Mouse (Mus musculus) left cerebral cortex, postnatal 4 days (tissue): Measurements from ENCODE around the gene Sept12. TPM values are rescaled to one million over a fixed set of nuclear protein-coding genes. Genes with fewer than 3 reads are reported as not detected.
A peak's percentile ranks its signal among the peaks of the same experiment; 100 is the strongest.

ENCODE experiments used
- DNase-seq: peaks from one replicate; pipeline ENCODE4 v3.0.0-alpha.2; 2022
- intact Hi-C: fragments of 180-260 bp; cut with DNase I; formaldehyde crosslinking; loops from one replicate; pipeline ENCODE4 v1.15.1; 2025
- total RNA-seq, 2 experiments: library from RNA; stranded (reverse); gene quantifications; 2 replicates each; pipeline ENCODE4 v1.2.3; 2021

Gene Sept12
- total RNA-seq = not detected

DNA sequence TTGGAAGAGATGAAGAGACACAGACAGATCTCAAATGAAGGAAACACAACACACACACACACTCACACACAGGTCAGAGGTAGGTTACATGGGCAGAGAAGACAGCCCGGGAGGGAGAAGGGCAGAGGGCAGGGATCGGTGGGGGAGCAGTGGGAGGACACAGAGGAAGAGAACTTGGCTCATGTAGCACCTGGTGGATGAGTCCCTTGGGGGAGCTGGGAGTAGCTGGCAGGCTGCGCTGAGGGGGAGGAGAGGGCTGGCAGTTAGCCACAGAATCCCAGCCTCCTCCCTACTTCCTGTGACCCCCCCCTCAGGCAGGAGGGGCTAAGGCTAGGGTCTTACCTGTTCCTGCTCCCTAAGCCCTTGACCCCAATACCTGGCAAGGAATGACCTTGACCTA lies at the start of gene Sept12:
Gene Sept12, minus strand, starts transcription at position 300 of the 400 bp plus-strand sequence.
- intact Hi-C loops = no loop called here
- no peak for DNase-seq

DNA sequence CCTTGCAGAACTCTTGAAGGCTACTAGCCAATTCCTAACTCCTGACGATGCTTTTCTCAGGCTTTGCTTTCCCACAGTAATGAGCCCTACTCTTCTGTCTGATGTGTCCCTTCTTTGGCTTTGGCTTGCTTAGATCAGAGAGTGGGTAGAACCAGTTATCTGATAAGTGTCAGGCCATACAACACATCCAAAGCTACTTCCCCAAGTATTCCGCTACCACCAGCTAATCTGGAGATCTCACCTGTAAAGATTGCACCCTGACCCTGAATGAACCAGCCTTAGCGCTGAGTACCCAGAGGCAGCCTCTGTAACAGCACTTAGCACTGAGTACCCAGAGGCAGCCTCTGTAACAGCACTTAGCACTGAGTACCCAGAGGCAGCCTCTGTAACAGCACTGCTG lies 47.7 kb upstream of the Sept12 start:
- no peak for DNase-seq
- intact Hi-C loops = no loop called here

DNA sequence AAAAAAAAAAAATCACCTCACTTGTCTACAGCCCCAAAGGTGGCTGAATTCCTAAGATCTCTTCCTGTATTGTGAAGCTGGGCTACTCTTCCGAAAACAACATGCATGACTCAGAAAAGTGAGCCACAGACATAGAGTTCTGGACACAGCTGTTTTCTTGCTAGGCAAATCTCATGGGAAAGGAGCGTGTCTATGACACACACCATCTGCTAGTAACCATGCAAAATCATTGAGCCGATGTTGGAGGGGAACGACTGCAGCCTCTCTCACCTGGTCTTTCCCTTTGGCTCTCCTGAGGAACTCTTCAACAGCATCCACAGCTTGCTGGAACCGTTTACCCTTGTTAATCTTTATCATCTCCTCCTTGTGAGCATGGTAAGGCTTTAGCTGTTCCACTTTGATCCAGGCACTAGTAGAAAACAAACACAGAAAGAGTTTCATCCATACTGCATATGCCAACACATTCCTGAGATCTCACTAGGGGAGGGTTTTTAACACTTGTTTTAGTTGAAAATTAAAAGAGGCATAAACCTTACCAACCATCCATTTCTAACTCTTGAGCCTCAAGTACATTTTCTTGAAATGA lies 39.1 kb upstream of the Sept12 start:
- no peak for DNase-seq
- intact Hi-C loops = no loop called here

DNA sequence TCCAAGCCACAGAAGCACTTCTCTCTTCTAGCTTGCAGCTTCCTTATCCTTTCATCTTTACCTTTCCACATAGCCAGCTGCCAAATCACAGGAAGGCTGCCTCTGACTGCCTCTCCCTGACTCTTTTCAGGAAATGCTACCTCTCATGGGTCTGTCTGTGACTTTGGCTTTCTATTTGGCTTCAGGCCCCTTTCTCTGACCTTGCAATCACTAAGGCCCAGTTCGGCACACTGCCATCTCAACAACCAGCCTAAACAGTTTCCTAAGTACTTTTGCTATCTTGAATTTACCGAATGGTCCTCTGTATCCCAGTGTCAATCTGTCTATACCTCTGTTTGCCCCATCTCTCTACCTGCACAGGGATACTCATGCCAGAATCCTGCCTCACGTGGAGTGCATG lies 37.9 kb upstream of the Sept12 start:
- DNase-seq = no peak
- intact Hi-C loops = no loop called here

DNA sequence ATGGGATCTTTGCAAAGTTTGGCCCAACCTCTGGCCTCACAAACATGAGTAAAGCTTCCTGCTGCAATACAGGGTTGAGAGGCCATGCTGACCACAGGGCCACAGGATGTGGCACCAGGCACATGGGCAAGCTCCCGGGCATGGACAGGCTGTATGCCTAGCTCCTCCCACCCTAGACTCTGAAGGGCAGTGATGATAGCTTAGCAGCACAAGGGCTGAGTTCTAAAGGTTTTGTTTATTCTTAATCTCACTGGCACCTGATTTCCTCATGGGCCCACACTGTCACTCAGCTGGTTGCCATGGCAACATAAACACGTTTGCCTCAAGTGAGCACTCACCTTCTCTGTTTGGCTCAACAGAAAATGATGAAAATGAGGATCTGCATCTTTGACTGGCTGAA lies 32.2 kb upstream of the Sept12 start:
- intact Hi-C loops = loop anchor here (5.0 kb wide), 1 partner anchor 47 kb away; no protein-coding TSS in a partner anchor
- DNase-seq = no peak

DNA sequence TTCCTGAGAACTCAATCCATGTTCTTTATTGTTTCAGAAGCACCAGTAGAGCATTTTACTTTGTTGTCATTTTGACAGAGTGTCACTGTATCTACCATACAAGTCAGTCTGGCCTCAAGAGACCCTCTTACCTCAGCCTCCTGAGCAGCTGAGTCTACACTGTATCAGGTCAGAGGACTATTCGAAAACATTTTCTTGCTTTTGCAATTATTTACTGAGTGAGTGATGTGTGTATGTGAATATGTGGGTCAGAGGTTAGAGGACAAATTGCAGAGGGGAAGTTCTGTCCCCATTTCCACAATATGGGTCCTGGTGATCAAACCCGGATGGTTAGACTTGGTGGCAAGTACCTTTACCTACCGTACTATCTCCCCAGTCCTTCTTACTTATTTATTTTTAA lies 26.4 kb upstream of the Sept12 start:
- intact Hi-C loops = no loop called here
- DNase-seq = no peak

DNA sequence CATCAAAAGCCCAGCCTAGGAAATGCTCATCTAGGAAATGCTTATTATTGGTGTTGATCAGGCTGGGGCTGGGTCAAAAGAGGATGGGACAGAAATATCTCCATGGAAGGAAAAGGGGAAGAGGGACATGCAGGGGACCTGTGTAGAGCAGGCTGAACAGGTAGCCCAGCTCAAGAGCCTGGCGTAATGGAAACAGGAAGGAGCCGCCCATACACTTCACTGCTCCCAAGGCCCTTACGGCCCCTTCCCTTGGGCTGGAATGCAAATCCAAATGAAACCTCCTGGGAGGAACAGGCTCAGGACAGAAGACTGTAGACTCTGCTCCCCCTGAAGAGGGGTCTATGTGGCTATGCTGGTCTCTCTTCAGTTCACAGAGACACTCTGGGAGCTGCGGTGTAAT lies 16.9 kb upstream of the Sept12 start:
- intact Hi-C loops = no loop called here
- no peak for DNase-seq

DNA sequence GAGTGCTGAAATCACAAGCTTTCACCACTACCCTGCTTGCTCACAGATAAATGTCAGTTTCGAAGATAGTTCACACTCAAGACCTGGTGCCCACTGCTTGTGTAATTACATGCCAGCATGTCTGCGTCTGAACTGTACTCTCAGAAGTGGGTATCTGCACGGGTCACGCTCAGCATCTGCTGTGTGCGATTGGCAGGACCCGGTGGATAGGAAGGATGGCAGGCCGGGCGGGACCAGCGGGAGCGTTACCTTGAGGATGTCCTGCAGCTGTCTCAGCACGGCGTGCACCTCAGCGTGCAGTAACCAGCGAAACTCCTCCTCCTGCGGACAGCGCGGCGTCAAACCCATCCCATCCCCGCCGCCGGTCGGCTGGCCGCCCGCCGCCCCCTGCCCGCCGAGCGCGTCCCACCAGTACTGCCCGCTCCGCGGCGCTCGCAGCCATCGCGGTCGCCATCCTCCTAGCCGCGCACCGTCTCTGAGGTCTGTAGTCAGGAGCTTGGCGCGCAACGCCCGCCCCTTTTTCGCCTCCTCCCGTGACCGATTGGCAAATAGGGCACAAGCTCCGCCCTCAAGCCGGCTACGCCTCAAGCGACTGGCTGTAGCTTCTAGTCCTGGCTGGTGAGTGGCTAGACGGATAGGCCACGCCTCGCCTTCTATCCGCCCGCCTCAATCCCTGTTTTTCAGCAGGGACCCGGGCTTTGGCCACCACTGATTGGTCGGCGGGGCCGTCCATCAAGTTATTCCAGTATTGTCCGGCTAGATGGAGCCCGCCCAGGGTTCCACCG lies 15.6 kb upstream of the Sept12 start, which contains the start of gene Rogdi:
Gene Rogdi, minus strand, starts transcription at position 500 of the 785 bp plus-strand sequence.
- intact Hi-C loops = no loop called here
- DNase-seq = peak; percentile 99

DNA sequence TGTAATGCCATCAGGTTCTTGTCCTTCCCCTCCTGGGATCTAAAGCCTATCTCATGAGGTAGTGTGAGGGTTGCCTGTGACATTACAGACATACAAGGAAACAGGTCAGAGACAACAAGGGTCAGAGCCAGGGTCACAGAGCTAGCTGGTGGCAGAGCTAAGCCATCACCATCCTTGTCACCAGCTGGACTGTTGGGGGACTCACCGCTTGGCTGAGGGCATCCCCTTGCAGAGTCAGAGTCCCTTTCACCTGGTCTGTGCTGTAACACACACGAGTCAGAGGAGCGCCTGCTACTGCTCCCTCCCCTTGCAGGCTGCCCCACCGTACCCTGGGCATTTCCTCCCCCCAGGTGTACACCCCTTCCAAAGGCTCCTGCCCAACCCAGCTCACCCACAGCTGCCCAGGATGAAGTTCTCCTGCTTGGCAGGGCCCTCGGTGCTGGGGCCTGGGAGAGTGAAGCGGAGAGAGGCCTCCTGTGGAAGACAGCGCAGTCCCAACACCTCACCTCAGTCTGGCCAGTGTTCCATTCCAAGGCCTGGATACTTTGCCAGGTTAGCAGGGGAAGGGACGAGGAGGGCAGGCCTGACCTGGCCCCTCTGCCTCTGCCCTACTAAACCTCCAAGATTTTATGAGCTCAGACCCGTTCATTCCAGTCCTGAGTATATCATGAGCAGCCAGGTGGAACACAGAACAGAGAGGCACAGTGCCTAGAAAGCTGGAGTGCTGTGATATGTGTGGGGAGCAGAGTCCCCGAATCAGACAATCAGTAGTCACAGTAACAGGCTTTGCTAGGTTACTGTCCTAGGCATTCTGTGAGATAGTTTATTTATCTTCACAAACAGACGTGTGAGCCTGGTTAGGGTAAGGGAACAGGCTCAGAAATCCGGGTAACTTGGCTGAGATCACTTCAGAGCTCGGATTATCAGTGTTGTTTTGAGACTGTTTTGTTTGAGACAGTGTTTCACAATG lies 14.7 kb upstream of the Sept12 start:
- no peak for DNase-seq

DNA sequence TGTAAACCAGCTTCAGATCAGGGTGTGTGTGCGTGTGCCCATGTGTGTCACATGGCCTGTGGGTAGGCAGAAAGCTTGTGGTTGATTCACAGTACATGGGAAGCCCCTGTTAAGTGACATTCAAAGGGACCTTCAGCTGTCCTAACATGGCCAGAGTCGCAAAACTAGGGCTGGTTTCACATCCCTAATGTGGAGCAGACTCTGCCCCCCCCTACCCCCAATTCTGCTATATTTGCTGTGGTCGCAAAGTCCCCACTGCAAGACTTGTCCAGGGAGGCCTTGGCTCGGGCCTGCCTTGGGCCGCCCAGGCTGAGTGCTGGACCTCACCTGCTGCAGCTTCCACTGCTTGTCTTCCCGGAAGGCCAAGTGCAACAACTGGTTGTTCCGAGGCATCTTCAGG lies 13.6 kb upstream of the Sept12 start:
- intact Hi-C loops = no loop called here

More for the DNA sequence above, 14.7 kb upstream of the Sept12 start:
- intact Hi-C loops = no loop called here

DNA sequence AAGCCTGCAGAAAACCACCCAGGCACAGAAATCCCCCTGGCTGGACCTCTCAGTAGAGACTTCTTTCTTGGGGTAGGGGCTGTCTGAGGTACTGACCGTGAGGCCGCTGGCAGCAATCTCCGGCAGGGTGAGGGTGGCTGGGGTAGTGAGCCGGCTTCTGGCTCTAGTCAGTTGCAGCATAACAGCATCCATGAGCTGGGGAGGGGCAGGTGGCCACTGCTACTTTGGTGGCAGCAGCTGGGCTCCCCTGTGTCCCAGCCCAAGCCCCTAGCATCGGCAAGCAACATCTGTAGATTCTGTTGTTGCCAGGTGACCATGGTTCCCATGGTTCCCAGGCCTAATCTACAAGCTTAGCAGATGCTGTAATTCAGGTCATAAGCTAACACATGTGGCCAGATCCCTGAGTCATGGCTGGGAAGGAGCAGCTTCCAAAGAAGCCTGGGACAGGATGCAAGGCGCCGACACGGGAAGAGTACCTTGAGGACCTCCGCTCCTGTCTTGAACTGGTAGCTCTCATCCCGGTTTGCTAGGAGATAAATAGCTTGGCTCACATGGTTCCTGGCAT lies 12.8 kb upstream of the Sept12 start:
- intact Hi-C loops = no loop called here
- DNase-seq = no peak

More for the DNA sequence above, 13.6 kb upstream of the Sept12 start:
- no peak for DNase-seq

DNA sequence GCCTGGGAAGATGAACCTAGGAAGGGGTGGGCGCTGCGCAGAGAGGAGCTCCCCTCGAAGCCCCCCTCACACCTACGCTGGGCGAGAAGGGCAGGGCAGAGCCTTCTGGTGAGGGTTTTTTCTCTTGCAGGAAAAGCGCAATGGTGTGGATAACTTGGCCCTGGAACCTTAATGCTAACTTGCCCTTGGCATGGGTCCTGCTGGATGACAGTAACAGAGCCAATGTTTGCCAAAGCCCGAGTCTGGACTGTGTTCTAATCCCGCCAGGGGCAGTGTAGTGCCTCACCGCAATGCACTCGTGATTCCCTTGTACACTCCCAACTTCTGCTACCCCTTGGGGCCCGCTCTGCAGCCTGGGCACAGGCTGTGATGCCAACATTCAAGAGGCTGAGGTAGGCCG lies 10.4 kb upstream of the Sept12 start:
- intact Hi-C loops = no loop called here

DNA sequence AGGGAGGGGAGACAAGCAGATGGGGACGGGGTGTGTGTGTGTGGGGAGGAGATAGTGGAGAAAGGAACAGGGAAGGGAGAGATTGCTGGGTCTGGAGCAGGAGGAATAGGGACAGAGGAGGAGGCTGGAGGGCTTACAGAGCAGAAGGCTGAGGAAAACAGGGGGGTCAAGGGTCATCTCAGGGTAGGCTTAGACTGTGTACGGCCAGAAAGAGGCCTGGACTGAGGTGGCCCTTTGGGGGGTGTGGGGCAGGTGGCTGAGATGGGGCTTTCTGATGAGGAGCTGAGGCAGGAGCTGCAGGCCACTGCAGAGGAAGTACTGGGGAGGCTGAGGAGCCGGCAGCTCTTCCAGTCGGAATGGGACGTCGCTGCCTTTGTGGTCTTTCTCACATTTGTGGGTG lies 9.8 kb upstream of the Sept12 start:
- intact Hi-C loops = no loop called here
- no peak for DNase-seq

More for the DNA sequence above, 10.4 kb upstream of the Sept12 start:
- no peak for DNase-seq

DNA sequence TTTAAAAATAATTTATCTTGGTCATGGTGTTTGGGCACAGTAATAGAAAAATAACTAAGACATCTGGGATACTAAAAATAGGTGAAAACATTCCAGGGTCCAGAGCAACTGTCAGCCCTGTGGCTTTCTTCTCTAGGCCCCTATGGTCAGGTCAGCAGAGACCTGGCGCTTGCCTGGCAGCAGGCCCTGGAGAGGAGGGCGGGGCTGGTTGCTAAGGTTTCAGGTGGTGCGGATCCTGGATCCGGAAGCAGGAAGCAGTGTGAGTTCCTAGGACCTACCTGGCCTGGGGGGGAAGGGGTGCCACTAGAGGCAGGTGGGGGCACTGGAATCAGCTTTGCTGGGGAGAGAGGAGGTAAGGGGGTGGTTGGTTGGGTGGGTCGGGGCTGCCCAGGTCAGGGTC lies 9.4 kb upstream of the Sept12 start, which contains the start of gene Smim22:
Gene Smim22, plus strand, starts transcription at position 222 of the 400 bp plus-strand sequence.
- intact Hi-C loops = no loop called here
- no peak for DNase-seq

DNA sequence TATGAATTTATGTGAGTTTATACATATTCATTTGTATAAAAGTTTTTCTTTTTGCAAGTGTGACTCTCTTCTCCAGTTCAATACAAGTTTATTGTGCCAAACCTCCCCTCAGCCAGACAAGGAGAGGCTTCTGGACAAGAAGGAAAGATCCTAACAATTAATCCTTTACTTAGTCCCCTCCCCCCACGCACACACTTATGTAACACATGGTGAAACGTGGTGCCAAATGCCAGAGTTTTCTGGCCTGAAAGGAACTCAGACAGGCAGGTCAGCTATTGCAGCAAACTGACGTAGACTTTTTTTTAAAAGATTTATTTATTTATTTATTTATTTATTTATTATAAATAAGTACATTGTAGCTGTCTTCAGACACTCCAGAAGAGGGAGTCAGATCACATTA lies 3.0 kb upstream of the Sept12 start:
- intact Hi-C loops = no loop called here
- DNase-seq = no peak

DNA sequence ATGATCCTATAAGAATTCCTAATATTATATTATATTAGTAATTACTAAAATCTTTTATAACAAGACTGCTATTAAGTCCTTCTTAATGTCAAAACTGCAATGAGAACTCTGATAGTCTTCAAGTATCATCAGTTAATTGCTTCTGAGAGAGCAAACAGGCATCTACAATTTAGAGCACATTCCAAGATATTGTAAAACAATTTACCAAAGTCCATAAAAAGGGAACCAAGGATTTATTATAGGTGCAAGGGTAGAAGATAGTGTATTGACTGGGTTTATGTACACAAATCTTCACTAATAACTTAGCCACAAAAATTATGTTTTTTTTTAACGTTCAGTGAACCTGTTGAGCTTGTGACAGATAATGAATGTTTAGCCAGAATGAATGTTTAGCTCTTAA lies 1.3 kb upstream of the Sept12 start:
- intact Hi-C loops = no loop called here
- no peak for DNase-seq

DNA sequence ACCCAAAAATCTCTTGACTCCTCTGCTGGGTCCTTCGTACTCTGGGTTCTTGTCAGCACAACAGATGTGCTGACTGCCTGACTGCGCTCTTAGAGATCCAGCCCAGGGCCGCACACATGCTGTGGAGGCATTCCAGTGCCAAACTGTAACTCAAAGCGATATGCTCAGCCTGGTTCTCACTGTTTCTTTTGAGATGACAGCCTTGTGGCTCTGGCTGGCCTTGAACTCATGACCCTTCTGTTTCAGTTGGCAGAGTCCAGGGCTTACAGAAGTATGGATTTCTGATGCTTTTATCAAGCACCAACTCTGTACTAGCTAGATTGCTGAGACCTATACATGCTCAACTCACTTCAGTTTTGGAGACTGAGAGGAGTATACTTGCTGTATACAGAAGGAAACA lies 4.4 kb downstream of the Sept12 start:
- no peak for DNase-seq

DNA sequence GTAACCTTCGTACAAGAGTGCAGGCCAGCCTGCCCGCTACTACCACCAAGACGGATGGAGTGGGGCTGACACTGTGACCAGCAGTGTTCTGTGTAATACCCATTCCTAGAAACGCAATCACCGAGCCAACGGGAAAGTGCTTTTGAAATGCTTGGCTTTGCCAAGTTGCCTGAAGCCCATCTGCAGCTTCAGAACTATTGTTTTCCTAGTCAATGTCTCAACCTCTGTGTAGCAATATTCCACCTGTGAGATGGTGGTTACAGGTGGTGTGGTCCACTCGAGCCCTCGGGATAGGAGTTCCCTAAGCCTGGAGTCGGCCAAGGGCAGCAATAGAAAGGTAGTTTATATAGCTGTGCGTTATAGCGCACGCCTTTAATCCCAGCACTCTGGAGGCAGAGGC lies 12.9 kb downstream of the Sept12 start:
- DNase-seq = no peak
- intact Hi-C loops = no loop called here

More for the DNA sequence above, 4.4 kb downstream of the Sept12 start:
- intact Hi-C loops = no loop called here

DNA sequence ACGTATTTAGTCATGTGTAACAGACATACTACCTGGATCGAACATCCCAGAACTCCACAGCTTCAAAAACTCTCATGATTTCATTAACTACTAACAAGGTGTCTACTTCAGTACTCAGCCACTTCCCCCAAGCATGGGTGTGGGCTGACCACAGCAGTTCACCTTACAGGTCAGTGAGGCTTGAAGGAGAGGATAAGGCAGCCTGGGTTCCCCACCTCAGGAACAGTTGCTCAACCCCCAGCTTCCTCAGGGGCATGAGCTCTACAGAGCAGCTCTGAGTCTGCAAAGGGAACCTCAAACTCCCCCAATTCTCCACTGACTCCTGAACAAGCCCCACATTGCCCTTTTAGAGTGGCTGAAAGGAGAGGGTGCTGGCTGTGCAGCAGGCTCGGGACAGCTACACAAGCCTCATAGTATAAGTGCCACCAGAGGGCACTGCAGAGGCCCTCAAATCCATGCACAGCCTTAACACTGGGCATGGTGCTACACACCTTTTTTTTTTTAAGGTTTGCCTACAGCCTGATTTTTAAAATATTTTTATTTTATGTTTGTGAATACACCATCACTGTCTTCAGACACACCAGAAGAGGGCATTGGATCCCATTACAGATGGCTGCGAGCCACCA lies 17.8 kb downstream of the Sept12 start:
- peak; percentile 17 for DNase-seq
- intact Hi-C loops = loop anchor here (10.0 kb wide), 1 partner anchor 165 kb away; the partner anchor contains the start of gene Sec14l5
